Mouse (Mus musculus) spleen, embryonic (tissue): ENCODE data around the gene Elob.

Experiments
- CTCF ChIA-PET: fragments of 350-600 bp; sonication (Branson Sonifier 250); formaldehyde crosslinking; loops from one replicate; lab custom pipeline; 2022; lab: Charles Lee

The Elob gene

DNA sequence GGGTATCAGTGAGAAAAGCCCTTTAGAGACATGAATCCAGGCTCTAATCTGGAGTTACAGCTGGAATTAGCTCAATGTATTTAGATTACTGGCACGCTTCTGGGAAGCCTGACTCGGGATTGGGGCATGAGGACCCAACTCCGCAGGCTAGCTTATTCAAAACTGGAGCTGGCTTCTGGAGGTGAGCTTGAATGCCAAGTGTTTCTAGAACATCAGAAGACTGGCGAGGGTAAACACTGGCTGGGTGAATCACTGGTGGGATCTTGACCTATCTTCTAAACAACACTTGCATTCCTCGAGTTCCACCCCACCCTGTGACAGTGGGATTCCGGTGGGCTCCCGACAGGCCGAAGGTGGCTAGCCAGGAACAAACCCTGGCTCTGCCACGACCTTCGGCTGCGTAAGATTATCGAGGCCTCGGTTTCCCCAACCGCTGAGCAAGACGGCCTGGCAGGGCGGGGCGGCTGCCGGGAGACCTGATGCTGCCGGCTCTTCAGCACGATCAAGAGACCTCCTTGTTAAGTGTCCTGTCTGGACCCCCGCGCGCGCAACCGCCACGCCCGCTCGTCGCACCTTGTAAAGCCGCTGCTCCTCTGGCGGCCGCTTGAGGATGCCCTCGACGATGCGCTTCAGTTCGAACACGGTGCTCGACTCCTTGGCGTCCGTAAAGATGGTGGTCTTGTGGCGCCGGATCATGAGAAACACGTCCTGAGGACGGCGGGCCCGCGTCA lies 500 bp downstream of the Elob start:
- CTCF ChIA-PET = interaction anchor here (0.6 kb wide), 1 partner anchor 44 kb away, joined by 4 read pairs; no protein-coding TSS in a partner anchor

DNA sequence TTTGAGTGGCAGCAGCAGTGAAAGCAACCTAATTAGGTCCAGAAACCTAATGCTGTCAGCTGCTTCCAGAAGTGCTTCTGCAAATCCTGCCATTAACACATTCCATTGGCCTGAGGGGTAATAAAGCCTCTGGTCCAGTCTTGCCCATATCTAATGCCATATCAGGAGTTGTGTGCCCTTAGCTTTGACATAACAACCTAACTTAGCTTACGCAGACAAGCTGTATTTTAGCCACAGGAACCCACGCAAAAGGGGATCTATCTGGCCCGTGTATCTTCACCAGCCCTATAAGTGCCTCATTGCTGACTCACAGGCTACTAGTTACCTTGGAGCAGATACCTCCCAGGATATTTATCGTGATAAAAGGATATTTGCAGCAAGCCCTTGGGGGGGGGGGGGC lies 3.3 kb downstream of the Elob start:
- CTCF ChIA-PET = interaction anchor here (0.6 to 0.7 kb wide), 2 partner anchors 14 to 164 kb away, joined by 4 to 7 read pairs; no protein-coding TSS in a partner anchor

DNA sequence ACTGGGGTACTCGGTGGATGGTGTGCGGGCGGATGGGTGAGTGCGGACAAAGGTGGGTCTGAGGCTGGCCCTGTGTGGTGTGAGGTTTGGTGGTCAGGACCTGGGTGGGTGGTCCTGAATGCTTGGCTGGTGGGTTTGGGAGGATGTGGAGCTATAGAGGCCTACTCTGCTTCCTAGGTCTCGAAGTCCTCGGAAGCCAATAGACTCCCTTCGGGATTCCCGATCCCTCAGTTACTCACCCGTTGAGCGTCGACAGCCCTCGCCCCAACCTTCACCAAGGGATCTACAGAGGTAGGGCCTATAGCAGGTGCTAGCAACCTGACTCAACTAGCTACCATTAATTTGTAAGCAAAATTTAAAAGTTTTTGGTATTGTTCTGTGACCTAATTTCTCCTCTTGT lies 5.3 kb downstream of the Elob start:
- CTCF ChIA-PET = no interaction called here

DNA sequence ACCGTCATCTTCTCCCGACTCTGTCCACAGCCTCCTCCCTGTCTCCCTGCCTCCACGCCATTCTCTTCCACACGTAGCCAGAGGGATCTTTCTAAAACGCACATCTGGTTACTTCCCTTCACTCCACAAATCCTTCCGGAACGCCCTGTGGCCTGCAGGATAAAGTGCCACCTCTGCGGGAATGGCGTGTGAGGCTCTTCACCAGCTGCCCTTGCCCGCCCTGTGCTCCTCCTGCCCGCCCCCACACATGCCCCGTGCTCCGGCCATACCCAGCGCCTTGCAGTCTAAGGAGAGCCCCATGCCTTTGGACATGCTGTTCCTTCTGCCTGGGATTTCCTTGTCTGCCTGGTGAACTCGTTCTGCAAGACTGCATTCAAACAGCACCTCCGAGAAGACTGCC lies 5.9 kb downstream of the Elob start:
- CTCF ChIA-PET = no interaction called here

DNA sequence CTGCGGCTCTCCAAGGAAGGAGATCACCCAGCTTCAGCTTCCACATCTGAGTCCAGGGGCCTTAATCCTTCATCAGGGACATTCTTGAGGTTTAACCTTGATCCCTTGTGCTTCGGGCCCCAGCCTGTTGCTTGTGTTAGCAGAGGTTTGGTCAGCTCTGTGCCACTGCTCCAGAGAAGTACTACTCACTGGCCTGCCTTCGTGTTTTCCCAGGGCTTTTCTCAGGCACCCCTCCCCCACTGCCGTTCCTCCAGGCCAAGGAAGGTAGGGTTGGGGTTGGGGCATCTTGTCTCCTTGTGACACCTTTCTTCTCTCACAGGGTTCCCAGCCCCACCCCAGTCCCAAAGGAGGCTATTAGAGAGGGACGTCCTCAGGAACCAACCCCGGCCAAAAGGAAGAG lies 6.8 kb downstream of the Elob start:
- CTCF ChIA-PET = interaction anchor here (1.4 kb wide), 1 partner anchor 18 kb away, joined by 7 read pairs; no protein-coding TSS in a partner anchor

DNA sequence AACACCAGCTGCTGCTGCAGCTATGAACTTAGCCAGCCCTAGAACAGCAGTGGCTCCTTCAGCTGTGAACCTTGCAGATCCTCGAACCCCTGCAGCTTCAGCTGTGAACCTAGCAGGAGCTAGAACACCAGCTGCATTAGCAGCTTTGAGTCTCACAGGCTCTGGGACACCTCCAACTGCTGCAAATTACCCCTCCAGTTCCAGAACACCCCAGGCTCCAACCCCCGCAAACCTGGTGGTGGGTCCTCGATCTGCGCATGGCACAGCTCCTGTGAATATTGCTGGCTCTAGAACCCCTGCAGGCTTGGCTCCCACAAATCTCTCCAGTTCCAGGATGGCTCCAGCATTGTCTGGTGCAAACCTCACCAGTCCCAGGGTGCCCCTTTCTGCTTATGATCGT lies 8.2 kb downstream of the Elob start:
- CTCF ChIA-PET = no interaction called here

DNA sequence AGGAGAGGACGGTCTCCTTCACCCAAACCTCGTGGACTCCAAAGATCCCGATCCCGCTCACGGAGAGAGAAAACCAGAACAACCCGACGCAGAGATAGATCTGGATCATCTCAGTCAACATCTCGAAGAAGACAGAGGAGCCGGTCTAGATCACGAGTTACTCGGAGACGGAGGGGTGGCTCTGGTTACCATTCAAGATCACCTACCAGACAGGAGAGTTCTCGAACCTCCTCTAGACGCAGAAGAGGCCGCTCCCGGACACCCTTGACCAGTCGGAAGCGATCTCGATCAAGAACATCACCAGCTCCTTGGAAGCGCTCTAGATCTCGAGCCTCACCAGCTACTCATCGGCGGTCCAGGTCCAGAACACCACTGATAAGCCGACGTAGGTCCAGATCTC lies 9.7 kb downstream of the Elob start:
- CTCF ChIA-PET = no interaction called here

DNA sequence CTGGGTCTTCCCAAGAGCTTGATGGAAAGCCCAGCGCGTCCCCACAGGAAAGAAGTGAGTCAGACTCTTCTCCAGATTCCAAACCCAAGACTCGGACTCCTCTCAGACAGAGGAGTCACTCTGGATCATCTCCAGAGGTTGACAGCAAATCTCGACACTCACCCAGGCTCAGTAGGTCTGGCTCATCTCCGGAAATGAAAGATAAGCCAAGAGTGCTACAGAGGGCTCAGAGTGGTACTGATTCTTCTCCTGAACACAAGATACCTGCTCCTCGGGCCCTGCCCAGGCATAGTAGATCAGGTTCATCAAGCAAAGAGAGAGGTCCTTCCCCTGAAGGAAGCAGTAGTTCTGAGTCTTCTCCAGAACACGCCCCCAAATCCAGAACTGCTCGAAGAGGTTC lies 10.4 kb downstream of the Elob start:
- CTCF ChIA-PET = no interaction called here

DNA sequence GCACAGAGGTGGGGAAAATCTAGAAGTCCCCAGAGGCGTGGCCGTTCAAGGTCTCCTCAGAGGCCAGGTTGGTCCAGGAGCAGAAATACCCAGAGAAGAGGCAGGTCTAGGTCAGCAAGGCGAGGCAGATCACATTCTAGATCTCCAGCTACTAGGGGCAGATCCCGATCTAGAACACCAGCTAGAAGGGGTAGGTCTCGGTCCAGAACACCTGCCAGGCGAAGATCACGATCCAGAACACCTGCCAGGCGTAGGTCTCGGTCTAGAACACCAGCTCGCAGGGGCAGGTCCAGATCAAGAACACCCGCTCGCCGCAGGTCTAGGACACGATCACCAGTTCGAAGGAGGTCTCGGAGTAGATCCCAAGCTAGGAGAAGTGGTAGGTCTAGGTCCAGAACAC lies 13.3 kb downstream of the Elob start:
- CTCF ChIA-PET = no interaction called here

DNA sequence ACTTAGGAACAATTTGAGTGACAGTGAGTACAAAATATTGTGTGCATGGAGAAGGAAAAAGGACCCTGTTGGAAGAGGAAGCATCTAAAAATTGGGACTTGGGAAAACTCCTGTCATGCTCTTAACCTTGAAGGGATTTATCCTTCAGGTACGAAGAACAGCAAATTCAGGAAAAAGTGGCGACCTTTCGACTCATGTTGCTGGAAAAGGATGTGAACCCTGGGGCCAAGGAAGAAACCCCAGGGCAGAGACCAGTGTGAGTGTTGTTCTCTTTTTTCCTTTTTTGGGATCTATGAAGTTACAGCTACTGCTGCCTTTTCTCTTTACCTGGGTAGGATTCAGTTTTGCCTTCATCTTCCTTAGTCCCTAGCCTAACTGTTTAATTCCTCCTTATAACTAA lies 21.0 kb downstream of the Elob start:
- CTCF ChIA-PET = no interaction called here

DNA sequence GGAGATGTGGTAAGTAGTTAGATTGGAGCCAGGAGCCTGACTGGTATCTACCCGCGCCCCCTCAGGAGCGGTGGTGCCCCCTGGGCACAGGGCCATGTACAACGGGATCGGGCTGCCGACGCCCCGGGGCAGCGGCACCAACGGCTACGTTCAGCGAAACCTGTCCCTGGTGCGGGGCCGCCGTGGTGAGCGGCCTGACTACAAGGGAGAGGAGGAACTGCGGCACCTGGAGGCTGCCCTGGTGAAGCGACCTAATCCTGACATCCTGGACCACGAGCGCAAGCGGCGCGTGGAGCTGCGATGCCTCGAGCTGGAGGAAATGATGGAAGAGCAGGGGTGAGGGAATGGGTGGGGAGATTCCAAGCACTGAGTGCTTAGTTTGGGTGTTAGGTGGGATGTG lies 22.1 kb downstream of the Elob start:
- CTCF ChIA-PET = no interaction called here

DNA sequence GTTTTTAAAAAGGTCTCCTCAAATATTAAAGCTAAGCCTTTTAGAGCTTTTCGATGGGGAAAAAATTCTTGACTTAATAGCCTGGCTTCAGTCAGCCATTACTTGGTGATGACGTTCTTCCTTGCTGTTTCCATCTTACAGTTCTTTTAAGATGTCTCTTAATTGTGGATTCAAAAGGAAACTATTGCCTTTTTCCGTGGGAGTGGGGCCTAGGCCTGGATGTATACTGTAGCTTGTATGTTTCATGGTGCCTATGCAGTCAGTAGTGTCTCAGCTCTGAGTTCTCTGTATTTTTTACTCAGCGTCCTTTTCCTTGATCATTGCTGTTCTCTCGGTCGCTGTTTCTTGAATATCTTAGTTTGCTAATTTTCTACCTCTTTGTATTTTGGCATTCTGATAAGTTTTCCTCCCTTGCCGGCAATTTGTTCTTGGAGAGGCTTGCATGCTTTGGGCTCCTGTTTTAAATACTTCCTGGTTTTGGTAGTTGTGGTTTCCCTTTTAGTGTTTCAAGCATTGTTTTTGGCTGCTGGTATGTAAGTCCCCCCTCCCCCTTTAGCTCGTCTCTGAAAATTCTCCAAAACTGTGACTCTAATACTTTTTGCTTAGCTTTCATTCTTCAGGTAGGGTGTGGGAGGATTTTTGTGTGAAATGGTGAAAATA lies 24.4 kb downstream of the Elob start:
- CTCF ChIA-PET = interaction anchor here (0.6 to 0.8 kb wide), 3 partner anchors 9 to 57 kb away, joined by 3 to 7 read pairs (median 5); no protein-coding TSS in a partner anchor

DNA sequence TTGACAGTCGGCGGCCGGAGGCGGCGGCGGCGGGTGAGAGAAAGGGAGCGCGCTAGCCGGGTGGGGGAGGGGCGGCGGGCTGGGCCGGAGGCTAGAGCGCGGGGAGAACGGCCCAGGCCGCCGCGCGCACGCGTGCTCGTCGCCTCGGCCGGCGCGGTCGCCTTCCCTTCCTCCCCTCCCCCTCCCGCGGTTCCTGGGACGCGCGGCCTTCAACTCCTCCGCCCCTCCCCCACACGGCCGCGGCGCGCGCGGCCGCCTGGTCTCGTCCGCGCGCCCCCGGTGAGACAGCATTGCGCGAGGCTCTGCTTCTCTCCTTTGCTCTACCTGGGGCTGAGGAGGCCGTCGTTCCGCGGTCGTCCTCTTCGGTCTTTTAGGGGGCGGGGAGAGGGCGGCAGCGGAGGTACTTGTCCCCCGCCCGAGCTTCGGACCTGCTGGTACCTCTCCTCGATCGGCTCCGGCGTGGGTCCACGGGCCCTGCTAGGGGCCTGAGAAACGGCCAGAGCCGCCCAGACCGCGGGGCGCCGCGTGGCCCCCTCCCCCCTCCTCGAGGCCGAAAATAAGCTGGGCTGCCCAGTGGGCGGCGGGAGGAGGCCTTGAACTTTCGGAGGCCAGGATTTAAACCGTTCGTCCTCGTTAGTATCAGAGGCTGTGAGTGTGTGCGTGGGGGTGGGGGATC lies 25.4 kb downstream of the Elob start:
- CTCF ChIA-PET = interaction anchor here (0.7 kb wide), 2 partner anchors 9 to 77 kb away, joined by 6 to 8 read pairs; no protein-coding TSS in a partner anchor

DNA sequence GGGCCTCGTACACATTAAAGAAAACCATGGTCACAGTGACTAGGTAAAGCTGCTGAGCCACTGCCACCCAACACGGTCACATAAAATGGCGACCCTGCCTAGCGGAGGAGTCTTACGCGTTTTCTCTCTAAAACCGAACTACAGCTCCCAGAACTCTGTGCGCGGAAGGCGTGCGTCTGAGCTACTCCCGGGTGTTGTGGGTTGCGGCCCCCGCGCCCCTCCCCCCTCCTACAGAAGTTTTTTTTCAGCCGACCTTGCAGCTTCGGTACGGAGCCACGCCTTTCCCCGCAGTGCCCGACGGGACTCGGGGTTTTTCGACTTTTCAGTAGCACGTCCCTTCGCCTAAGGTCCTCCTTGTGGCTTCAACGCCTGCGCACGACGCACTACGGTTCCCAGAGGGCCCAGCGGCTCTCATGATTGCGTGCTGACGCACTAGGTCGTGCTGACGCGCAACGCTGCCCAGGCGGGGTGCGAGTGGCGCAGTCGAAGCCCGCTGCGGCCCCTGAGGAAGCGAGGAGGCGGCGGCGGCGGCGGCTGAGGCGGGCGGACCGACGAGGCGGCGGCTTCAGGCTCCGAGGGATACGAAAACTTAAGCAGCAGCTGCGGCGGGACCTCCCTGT lies 26.1 kb downstream of the Elob start:
- CTCF ChIA-PET = interaction anchor here (0.7 kb wide), 1 partner anchor 10 kb away, joined by 6 read pairs; no protein-coding TSS in a partner anchor

DNA sequence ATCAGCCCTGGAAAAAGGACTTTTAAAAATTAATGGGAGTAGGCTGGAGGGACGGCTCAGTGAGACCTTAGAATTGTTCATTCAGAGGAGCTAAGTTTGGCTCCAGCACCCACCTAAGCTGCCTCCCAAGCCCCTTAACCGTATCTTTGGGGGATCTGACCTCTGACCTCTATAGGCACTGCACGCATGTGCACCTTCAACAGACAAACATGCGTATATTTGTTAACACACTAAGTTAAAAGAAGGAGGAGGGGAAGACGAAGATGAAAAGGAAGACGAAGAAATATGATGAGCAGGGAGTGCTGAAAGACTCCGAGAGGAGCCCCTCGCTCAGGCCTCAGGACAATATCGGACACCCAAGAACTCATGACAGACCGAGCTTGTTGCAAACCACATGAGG lies 27.3 kb downstream of the Elob start:
- CTCF ChIA-PET = no interaction called here

DNA sequence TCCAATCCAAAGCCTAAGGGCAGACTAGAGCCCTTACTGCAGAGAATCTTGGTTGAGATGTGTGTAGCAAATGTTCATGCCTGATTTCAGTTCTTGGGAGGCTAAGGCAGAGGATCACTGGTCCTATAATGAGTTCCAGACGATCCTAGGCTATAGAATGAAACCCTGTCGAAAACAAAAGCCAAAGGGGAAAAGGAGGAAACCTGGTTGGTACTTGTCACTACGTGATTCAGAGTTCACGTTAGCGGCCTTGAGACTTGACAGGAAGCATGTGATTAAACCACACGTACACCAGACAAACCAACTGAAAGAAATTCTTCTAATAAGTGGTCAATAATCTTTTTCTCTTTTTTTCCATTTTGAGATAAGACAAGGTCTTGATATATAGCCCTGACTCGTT lies 31.6 kb downstream of the Elob start:
- CTCF ChIA-PET = no interaction called here

DNA sequence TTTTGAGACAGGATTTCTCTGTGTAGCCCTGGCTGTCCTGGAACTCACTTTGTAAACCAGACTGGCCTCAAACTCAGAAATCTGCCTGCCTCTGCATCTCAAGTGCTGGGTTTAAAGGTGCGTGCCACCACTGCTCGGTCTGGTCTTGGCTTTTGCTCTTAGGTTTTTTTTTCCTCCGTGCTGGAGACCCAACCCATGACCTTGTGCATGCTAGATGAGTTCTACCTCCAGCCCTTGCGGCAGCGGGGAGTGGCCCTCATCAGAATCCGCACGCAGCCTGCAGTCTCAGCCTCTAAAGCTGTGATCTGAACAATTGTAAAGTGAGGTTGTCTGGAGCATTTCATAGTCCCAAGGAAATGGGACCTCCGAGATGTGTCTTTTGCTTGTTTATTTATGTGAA lies 33.6 kb downstream of the Elob start:
- CTCF ChIA-PET = no interaction called here

DNA sequence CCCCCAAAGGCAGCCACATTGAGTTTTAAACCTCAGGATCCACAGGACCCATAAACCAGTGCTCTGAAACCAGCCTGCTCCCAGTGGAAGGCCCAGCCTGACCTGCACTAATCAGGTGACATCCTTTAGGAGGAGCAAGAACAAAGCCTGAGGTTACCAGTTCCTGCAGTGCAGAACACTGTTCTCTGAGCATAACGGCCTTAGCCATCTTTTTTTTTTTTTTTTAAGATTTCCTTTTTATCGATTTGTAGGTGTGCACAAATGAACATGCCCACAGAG lies 37.9 kb downstream of the Elob start:
- CTCF ChIA-PET = no interaction called here

DNA sequence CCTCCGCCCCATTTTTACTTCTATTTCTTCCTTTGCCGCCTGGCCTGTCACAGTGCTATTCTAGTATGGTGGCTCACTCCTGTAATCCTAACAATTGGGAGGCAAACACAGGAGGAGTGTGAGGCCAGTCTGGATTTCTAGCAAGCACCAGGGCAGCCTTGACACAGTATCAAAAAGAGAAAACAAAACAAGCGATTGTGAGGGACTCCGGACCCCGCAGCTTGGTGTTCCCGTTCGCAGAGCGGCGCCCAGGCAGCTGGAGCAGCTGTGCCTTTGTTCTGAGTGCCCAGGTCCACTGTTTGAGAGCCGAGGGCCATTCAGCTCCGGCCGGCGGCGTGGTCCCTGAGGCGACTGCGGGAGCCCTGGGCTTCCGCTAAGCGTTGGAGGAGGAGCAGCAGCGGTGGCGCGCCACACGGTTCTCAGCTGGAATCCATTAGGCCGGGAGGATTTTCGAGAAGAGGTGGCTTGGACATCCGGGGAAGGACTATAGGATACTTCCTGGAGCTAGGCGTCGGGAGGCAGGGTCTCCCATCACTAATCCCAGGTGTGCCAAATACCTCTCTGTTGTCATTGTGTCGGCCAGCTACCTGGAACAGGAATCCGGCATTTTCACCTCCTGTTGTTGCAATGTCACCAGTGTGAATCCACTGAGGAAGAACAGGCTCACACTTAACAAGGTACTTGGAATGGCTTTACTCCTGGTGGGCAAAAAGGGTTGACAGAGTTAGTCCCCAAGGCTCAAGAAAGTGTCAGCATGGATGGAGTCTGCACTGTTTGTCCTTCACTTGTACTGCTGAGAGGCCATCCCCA lies 38.5 kb downstream of the Elob start, which contains the start of gene Srrm2:
Srrm2 (plus strand) TSS at position 264 of the 810 bp plus-strand sequence.
- CTCF ChIA-PET = no interaction called here

DNA sequence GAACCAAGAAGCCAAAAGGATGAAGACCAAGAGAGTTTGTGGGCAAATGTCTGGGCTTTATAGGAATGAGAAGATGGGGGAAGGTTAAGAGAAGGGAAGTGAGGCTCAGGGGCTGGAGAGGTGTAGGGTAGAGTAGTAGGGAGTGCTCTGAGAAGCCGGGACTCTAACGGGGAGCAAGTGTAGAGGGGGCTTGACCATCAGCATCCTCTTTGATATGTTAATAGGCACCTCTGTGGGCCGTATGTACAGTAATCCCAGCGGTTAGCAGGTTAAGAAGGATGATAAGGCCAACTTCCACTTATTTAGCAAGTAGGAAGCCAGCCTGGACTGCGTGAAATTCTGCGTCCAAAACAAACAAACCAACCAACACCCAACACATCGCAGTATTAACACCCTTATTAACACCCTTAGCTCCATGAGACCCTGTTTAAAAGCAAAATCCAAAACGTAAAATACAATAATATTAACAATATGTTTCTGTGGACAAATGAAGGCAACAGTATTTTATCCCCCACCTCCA lies 39.1 kb downstream of the Elob start:
- CTCF ChIA-PET = no interaction called here

DNA sequence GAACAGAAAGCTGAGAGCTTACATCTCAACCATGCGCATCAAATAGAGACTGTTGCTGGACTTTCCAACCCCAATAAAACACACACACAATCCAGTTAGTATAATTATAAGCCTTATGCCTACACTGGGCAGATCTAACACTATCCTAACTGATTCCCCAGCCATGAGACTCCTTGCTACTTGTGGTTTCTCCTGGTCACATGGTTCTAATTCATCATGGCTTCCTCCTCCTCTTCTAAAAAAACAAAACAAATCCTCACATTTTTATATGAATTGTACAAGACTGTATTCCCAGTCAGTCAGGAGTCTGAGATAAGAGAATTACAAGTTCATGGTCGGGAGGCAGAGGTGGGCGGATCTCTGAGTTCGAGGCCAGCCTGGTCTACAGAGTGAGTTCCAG lies 40.0 kb downstream of the Elob start:
- CTCF ChIA-PET = no interaction called here
